Mouse (Mus musculus): ENCODE results near the gene Cd274.

DNA sequence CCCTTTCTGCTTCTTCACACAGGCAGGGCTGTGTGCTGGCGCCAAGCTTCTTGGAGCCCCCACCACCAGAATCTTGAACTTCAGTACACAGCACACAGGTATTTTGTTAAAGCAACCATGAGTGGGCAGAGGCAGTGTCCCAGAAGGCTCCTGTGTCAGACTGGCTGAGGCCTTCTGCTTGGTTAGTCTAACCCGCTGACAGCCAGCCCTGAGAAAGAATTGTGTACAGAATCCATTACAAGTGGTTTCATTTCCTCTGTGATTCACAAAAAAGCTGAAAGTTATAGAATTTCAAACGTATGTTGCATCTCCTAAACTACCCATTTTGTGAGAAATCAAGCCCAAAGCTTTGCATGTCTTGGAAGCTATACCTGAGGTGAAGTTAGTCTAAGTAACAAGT is 63.3 kb downstream of the Cd274 start:
- TF ChIP-seq GATA1 (IDR thresholded peaks at IDR 0.05; ENCODE audit: borderline replicate concordance, low read length): no peak
- TF ChIP-seq FLI1 (IDR thresholded peaks at IDR 0.05; ENCODE audit: low read length): no peak
